Mouse (Mus musculus) lung, adult 2 months (tissue): ENCODE measurements at regions not wholly inside any gene's neighbourhood (a gene's known extent, or its start where the extent isn't known, plus 50 kb on each side); places are given as distances from the start of the nearest gene placed in this dataset.

Experiments used
- CTCF ChIP-seq: fragments of 200-500 bp; IDR thresholded peaks from 2 replicates; pipeline ENCODE4 v1.5.1; 2011; ENCODE audit warnings: mild to moderate bottlenecking, low read length, control low read depth; ENCODE audit not compliant: insufficient read depth
- POLR2A ChIP-seq: fragments of 200-500 bp; IDR thresholded peaks from 2 replicates; pipeline ENCODE4 v1.6.1; 2011; ENCODE audit warnings: low read depth, mild to moderate bottlenecking, control low read depth, low read length, borderline replicate concordance; ENCODE audit errors: extremely low read depth

- TF ChIP-seq CTCF = no peak
- TF ChIP-seq POLR2A = no peak
Measured at GRCm38 (mm10) chrX:11576287-11576686, 248.7 kb downstream of the H2al1j start.
